Mouse (Mus musculus) ES-Bruce4 (cell line): Measurements from ENCODE around the gene Pwp2.

ENCODE experiments used
- CTCF ChIP-seq: IDR thresholded peaks from one replicate; pipeline ENCODE4 v1.8.1; 2011; ENCODE audit warnings: low read depth, low read length
- EP300 ChIP-seq: IDR thresholded peaks from 2 replicates; pipeline ENCODE4 v1.6.1; 2011; ENCODE audit warnings: low read depth, low read length; ENCODE audit not compliant: insufficient read depth

- TF ChIP-seq CTCF (no peak), EP300 (no peak)
Observed at GRCm38 (mm10) chr10:78129998-78130397, 55.0 kb downstream of the Pwp2 start.
